Mouse (Mus musculus): ENCODE measurements around the gene Srsf1. TPM values are rescaled to one million over a fixed set of nuclear protein-coding genes. Genes with fewer than 3 reads are reported as not detected.

The Srsf1 gene
- polyA plus RNA-seq, 1 experiment from 2014 or later, result 345 TPM

Other genes starting within 250 kb of the Srsf1 start
- gene Lpo, start 219.1 kb upstream of the Srsf1 start, polyA plus RNA-seq (2014; fragmentation: Nextera tagmentation; extraction: Ambion mirVana), result 0.14 and 0.25 TPM in 2 replicates
- 14.6 and 14.7 TPM in 2 replicates for gene Mks1, start 194.2 kb upstream of the Srsf1 start, polyA plus RNA-seq (2014; fragmentation: Nextera tagmentation; extraction: Ambion mirVana)
- 0.25 and 0.32 TPM in 2 replicates for gene Epx, start 171.8 kb upstream of the Srsf1 start, polyA plus RNA-seq (2014; fragmentation: Nextera tagmentation; extraction: Ambion mirVana)
- gene Olfr462, start 155.1 kb upstream of the Srsf1 start, polyA plus RNA-seq (2014; fragmentation: Nextera tagmentation; extraction: Ambion mirVana), result not detected in 2 replicates
- gene Olfr463, start 150.0 kb upstream of the Srsf1 start, polyA plus RNA-seq (2014; fragmentation: Nextera tagmentation; extraction: Ambion mirVana), result not detected in 2 replicates
- not detected in 2 replicates for gene Olfr464, start 126.4 kb upstream of the Srsf1 start, polyA plus RNA-seq (2014; fragmentation: Nextera tagmentation; extraction: Ambion mirVana)
- 14.2 and 16.7 TPM in 2 replicates for gene Dynll2, start 59.8 kb upstream of the Srsf1 start, polyA plus RNA-seq (2014; fragmentation: Nextera tagmentation; extraction: Ambion mirVana)
- 46.5 and 50.8 TPM in 2 replicates for gene Vezf1, start 20.9 kb downstream of the Srsf1 start, polyA plus RNA-seq (2014; fragmentation: Nextera tagmentation; extraction: Ambion mirVana)
- gene Cuedc1, start 50.7 kb downstream of the Srsf1 start, polyA plus RNA-seq (2014; fragmentation: Nextera tagmentation; extraction: Ambion mirVana), result 21.7 and 24.9 TPM in 2 replicates
- 58.6 and 59.2 TPM in 2 replicates for gene Mrps23, start 157.0 kb downstream of the Srsf1 start, polyA plus RNA-seq (2014; fragmentation: Nextera tagmentation; extraction: Ambion mirVana)
- gene Ccdc182, start 246.7 kb downstream of the Srsf1 start, polyA plus RNA-seq (2014; fragmentation: Nextera tagmentation; extraction: Ambion mirVana), result not detected in 2 replicates